Mouse (Mus musculus) stomach, postnatal 0 days (tissue): Measurements from ENCODE around the gene Exosc6. TPM values are rescaled to one million over a fixed set of nuclear protein-coding genes. Genes with fewer than 3 reads are reported as not detected.
A peak's percentile ranks its signal among the peaks of the same experiment; 100 is the strongest.
"Not testable (repeated sequence)": the region's sequence is repeated elsewhere in the genome, so short reads cannot be mapped to it uniquely, and the experiment has no call there.

ENCODE experiments used
- ATAC-seq: fragments of 200-750 bp; cut with Nextera tagmentation; 2 replicates; pipeline ENCODE4 v1.8.0; 2017; ENCODE audit not compliant: low FRiP score, low TSS enrichment
- DNase-seq: peaks from one replicate; pipeline ENCODE4 v3.0.0-alpha.2; 2016; ENCODE audit warnings: low spot score
- H3K27ac ChIP-seq: fragments of 300-500 bp; sonication (generic); replicated peaks from 2 replicates; pipeline ENCODE4 v1.5.1; 2014; ENCODE audit warnings: mild to moderate bottlenecking, control low read depth
- H3K27me3 ChIP-seq: fragments of 300-500 bp; sonication (generic); 2 replicates; pipeline ENCODE4 v1.6.1; 2014; ENCODE audit warnings: low read length; ENCODE audit not compliant: control insufficient read depth, insufficient read depth
- H3K36me3 ChIP-seq: fragments of 300-500 bp; sonication (generic); 2 replicates; pipeline ENCODE4 v1.6.1; 2014; ENCODE audit warnings: low read length, mixed read lengths; ENCODE audit not compliant: control insufficient read depth, insufficient read depth
- H3K4me1 ChIP-seq: fragments of 300-500 bp; sonication (generic); replicated peaks from 2 replicates; pipeline ENCODE4 v1.6.1; 2014; ENCODE audit warnings: antibody characterized with exemption; ENCODE audit not compliant: control insufficient read depth, insufficient read depth
- H3K4me2 ChIP-seq: fragments of 300-500 bp; sonication (generic); replicated peaks from 2 replicates; pipeline ENCODE4 v1.6.1; 2014; ENCODE audit warnings: low read depth, mild to moderate bottlenecking, control low read depth, moderate library complexity
- H3K4me3 ChIP-seq: fragments of 300-500 bp; sonication (generic); 2 replicates; pipeline ENCODE4 v1.5.1; 2014; ENCODE audit warnings: low read depth, low read length, control low read depth
- H3K9ac ChIP-seq: fragments of 300-500 bp; sonication (generic); 2 replicates; pipeline ENCODE4 v1.6.1; 2014; ENCODE audit warnings: mild to moderate bottlenecking, low read length, control low read depth, mixed read lengths
- H3K9me3 ChIP-seq: fragments of 300-500 bp; sonication (generic); 2 replicates; pipeline ENCODE4 v1.6.1; 2016; ENCODE audit warnings: low read length; ENCODE audit not compliant: control insufficient read depth
- CTCF ChIP-seq: IDR thresholded peaks from 2 replicates; pipeline ENCODE4 v1.5.1; 2016; ENCODE audit warnings: antibody characterized with exemption, low read depth, mild to moderate bottlenecking, moderate library complexity
- EP300 ChIP-seq: optimal IDR thresholded peaks from 2 replicates; pipeline ENCODE3; 2016; ENCODE audit warnings: antibody characterized with exemption
- whole genome bisulfite sequencing: fragments of 180-500 bp; shearing (Covaris S2); extraction: QIAGEN DNeasy Blood & Tissue Kit; methylation state at CpG from one replicate; pipeline ENCODE4 v1.1.7; 2014; 5-methylcytosine and 5-hydroxymethylcytosine counted together
- polyA plus RNA-seq: library from polyadenylated mRNA; unstranded; fragments of >200 nt; fragmentation: Nextera tagmentation; extraction: Ambion mirVana; gene quantifications from 2 replicates; pipeline ENCODE4 v1.2.1, GENCODE M21; 2015

Gene Exosc6
- polyA plus RNA-seq, 1 experiment from 2014 or later, result 8.6 TPM

GRCm38 (mm10) chr8:111062893-111063292 lies 6.8 kb downstream of the Exosc6 start:
- no peak for DNase-seq
- Histone ChIP-seq H3K27ac (no peak overlapping the region), H3K27me3 (no peaks in the 10 kb centered on the region), H3K4me2 (no peak overlapping the region; the same call in 1 of the 2 replicates), H3K36me3 (no peaks in the 10 kb centered on the region), H3K9me3 (no peaks in the 10 kb centered on the region), H3K4me1 (no peaks in the 10 kb centered on the region), H3K9ac (no peak overlapping the region), H3K4me3 (no peak overlapping the region)
- 54% methylated on average over 2 of the region's 2 CpGs for WGBS
- no peak for TF ChIP-seq EP300
- TF ChIP-seq CTCF, result no peak
- no peak for ATAC-seq

GRCm38 (mm10) chr8:111066308-111066707 lies 10.2 kb downstream of the Exosc6 start:
- no peak for TF ChIP-seq CTCF
- TF ChIP-seq EP300, result no peak
- Histone ChIP-seq H3K4me2 (no peak overlapping the region), H3K9ac (no peak overlapping the region), H3K4me3 (no peak overlapping the region), H3K27me3 (no peaks in the 10 kb centered on the region), H3K9me3 (no peaks in the 10 kb centered on the region), H3K36me3 (no peaks in the 10 kb centered on the region), H3K4me1 (no peaks in the 10 kb centered on the region), H3K27ac (no peak overlapping the region)
- 56% methylated on average over 4 of the region's 4 CpGs for WGBS
- ATAC-seq (no peak), DNase-seq (no peak)

- Histone ChIP-seq H3K4me2 (no peak overlapping the region), H3K9me3 (no peaks in the 10 kb centered on the region), H3K9ac (no peak overlapping the region), H3K27ac (no peak overlapping the region), H3K4me3 (no peak overlapping the region), H3K36me3 (no peaks in the 10 kb centered on the region), H3K27me3 (no peaks in the 10 kb centered on the region), H3K4me1 (no peaks in the 10 kb centered on the region)
- TF ChIP-seq EP300, result no peak
- TF ChIP-seq CTCF, result no peak
- no peak for ATAC-seq
- WGBS, result 23% methylated on average over 10 of the region's 10 CpGs
- DNase-seq, result peak; percentile 50
Observed at GRCm38 (mm10) chr8:111067439-111067838, 11.3 kb downstream of the Exosc6 start.

GRCm38 (mm10) chr8:111068660-111069059 lies 12.5 kb downstream of the Exosc6 start:
- H3K4me2 ChIP-seq, H3K27me3 ChIP-seq, H3K36me3 ChIP-seq, H3K4me3 ChIP-seq, H3K9ac ChIP-seq, DNase-seq, ATAC-seq, H3K9me3 ChIP-seq, H3K4me1 ChIP-seq, H3K27ac ChIP-seq: not testable (repeated sequence)
- 93% methylated on average over 9 of the region's 9 CpGs for WGBS

GRCm38 (mm10) chr8:111075926-111076325 lies 19.8 kb downstream of the Exosc6 start:
- H3K36me3 ChIP-seq, result no peaks in the 10 kb centered on the region
- ATAC-seq (no peak), DNase-seq (no peak)
- 79% methylated on average over 3 of the region's 3 CpGs for WGBS
- H3K9ac ChIP-seq, result no peak overlapping the region
- H3K4me2 ChIP-seq, result no peak overlapping the region
- no peak overlapping the region for H3K27ac ChIP-seq
- no peak for TF ChIP-seq CTCF
- TF ChIP-seq EP300, result no peak
- H3K4me1 ChIP-seq, result no peaks in the 10 kb centered on the region
- no peaks in the 10 kb centered on the region for H3K27me3 ChIP-seq
- no peaks in the 10 kb centered on the region for H3K9me3 ChIP-seq
- H3K4me3 ChIP-seq, result no peak overlapping the region

GRCm38 (mm10) chr8:111079461-111079860 lies 23.3 kb downstream of the Exosc6 start:
- no peak overlapping the region for H3K4me3 ChIP-seq
- TF ChIP-seq EP300 (no peak), CTCF (no peak)
- no peak overlapping the region for H3K27ac ChIP-seq
- WGBS, result 55% methylated on average over 5 of the region's 5 CpGs
- no peak for DNase-seq
- no peak for ATAC-seq
- no peak overlapping the region for H3K9ac ChIP-seq
- no peaks in the 10 kb centered on the region for H3K27me3 ChIP-seq
- no peaks in the 10 kb centered on the region for H3K4me1 ChIP-seq
- no peaks in the 10 kb centered on the region for H3K9me3 ChIP-seq
- H3K4me2 ChIP-seq, result no peak overlapping the region
- H3K36me3 ChIP-seq, result no peaks in the 10 kb centered on the region
